Mouse (Mus musculus) monocyte, adult 2 months (primary cell): ENCODE measurements around the gene Tigd2.
"Not testable (repeated sequence)": the region's sequence is repeated elsewhere in the genome, so short reads cannot be mapped to it uniquely, and the experiment has no call there.

Experiments used
- DNase-seq, 2 experiments: peaks; one replicate each; pipeline ENCODE4 v3.0.0; 2022; ENCODE audit warnings: low spot score in 2 of 2, low read depth in 1 of 2

The Tigd2 gene

GRCm38 (mm10) chr6:59208685-59209298, at the start of gene Tigd2:
TSS of gene Tigd2 (plus strand) at chr6:59208870.
- peak; percentile 47 to 78 for DNase-seq

GRCm38 (mm10) chr6:59161801-59162478, 46.7 kb upstream of the Tigd2 start:
- no peak for DNase-seq

GRCm38 (mm10) chr6:59162887-59163286, 45.8 kb upstream of the Tigd2 start:
- no peak for DNase-seq

GRCm38 (mm10) chr6:59163407-59163806, 45.3 kb upstream of the Tigd2 start:
- DNase-seq, result no peak

- no peak for DNase-seq
These were observed 39.7 kb upstream of the Tigd2 start for GRCm38 (mm10) chr6:59168939-59169338.

- DNase-seq, result no peak
These were observed 37.4 kb upstream of the Tigd2 start for GRCm38 (mm10) chr6:59171230-59171629.

GRCm38 (mm10) chr6:59173940-59174339, 34.7 kb upstream of the Tigd2 start:
- no peak for DNase-seq

GRCm38 (mm10) chr6:59178051-59178450, 30.6 kb upstream of the Tigd2 start:
- no peak for DNase-seq

GRCm38 (mm10) chr6:59180376-59180996, 28.2 kb upstream of the Tigd2 start:
- no peak for DNase-seq

GRCm38 (mm10) chr6:59185010-59185699, 23.5 kb upstream of the Tigd2 start:
- peak; percentile 28 to 30 for DNase-seq

GRCm38 (mm10) chr6:59190006-59190405, 18.7 kb upstream of the Tigd2 start:
- no peak for DNase-seq

- DNase-seq, result not testable (repeated sequence)
These were observed 14.2 kb upstream of the Tigd2 start for GRCm38 (mm10) chr6:59194518-59194917.

- DNase-seq, result no peak
These were observed 12.6 kb upstream of the Tigd2 start for GRCm38 (mm10) chr6:59195849-59196635.

GRCm38 (mm10) chr6:59196746-59197145, 11.9 kb upstream of the Tigd2 start:
- no peak for DNase-seq

GRCm38 (mm10) chr6:59198356-59198755, 10.3 kb upstream of the Tigd2 start:
- no peak for DNase-seq

- DNase-seq, result no peak
These were observed 9.6 kb upstream of the Tigd2 start for GRCm38 (mm10) chr6:59199021-59199420.

GRCm38 (mm10) chr6:59207561-59207960, 1.1 kb upstream of the Tigd2 start:
- no peak for DNase-seq

GRCm38 (mm10) chr6:59209299-59209707, 633 bp downstream of the Tigd2 start:
- no peak for DNase-seq

GRCm38 (mm10) chr6:59233191-59233590, 24.5 kb downstream of the Tigd2 start:
- DNase-seq, result no peak

GRCm38 (mm10) chr6:59233651-59234050, 25.0 kb downstream of the Tigd2 start:
- DNase-seq, result no peak

- DNase-seq, result no peak
These were observed 41.0 kb downstream of the Tigd2 start for GRCm38 (mm10) chr6:59249675-59250074.
